Mouse (Mus musculus) forebrain, postnatal 0 days (tissue): ENCODE data around the gene Amt. TPM values are rescaled to one million over a fixed set of nuclear protein-coding genes. Genes with fewer than 3 reads are reported as not detected.
A peak's percentile ranks its signal among the peaks of the same experiment; 100 is the strongest.

Source experiments
- ATAC-seq: fragments of 200-750 bp; cut with Nextera tagmentation; 2 replicates; pipeline ENCODE4 v1.8.0; 2017; ENCODE audit warnings: mild to moderate bottlenecking, moderate library complexity
- DNase-seq: peaks from one replicate; pipeline ENCODE4 v3.0.0-alpha.2; 2015
- H3K27ac ChIP-seq: fragments of 300-500 bp; sonication (generic); 2 replicates; pipeline ENCODE4 v1.5.1; 2014; ENCODE audit warnings: low read depth, mild to moderate bottlenecking, antibody characterized with exemption, low read length, moderate library complexity, mixed read lengths
- H3K27me3 ChIP-seq: fragments of 300-500 bp; sonication (generic); 2 replicates; pipeline ENCODE4 v1.6.1; 2014; ENCODE audit warnings: mild to moderate bottlenecking, low read length, mixed read lengths; ENCODE audit not compliant: insufficient read depth
- H3K36me3 ChIP-seq: fragments of 300-500 bp; sonication (generic); 2 replicates; pipeline ENCODE4 v1.6.1; 2014; ENCODE audit warnings: mild to moderate bottlenecking, moderate library complexity; ENCODE audit not compliant: insufficient read depth
- H3K4me1 ChIP-seq: fragments of 300-500 bp; sonication (generic); 2 replicates; pipeline ENCODE4 v1.6.1; 2014; ENCODE audit warnings: antibody characterized with exemption; ENCODE audit not compliant: insufficient read depth
- H3K4me2 ChIP-seq: fragments of 300-500 bp; sonication (generic); 2 replicates; pipeline ENCODE4 v1.6.1; 2014; ENCODE audit warnings: low read depth, mild to moderate bottlenecking, moderate library complexity
- H3K4me3 ChIP-seq: fragments of 300-500 bp; sonication (generic); 2 replicates; pipeline ENCODE4 v1.5.1; 2014; ENCODE audit warnings: low read depth, low read length, mixed read lengths
- H3K9ac ChIP-seq: fragments of 300-500 bp; sonication (generic); 2 replicates; pipeline ENCODE4 v1.6.1; 2014; ENCODE audit warnings: mild to moderate bottlenecking
- H3K9me3 ChIP-seq: fragments of 300-500 bp; sonication (generic); 2 replicates; pipeline ENCODE4 v1.6.1; 2016; ENCODE audit warnings: low read length
- CTCF ChIP-seq: sonication (generic); IDR thresholded peaks from 2 replicates; pipeline ENCODE4 v1.5.1; 2016; ENCODE audit warnings: antibody characterized with exemption, control low read depth, low read depth
- WGBS: fragments of 180-500 bp; shearing (Covaris S2); extraction: QIAGEN DNeasy Blood & Tissue Kit; methylation state at CpG from one replicate; pipeline ENCODE4 v1.1.7; 2014; 5-methylcytosine and 5-hydroxymethylcytosine counted together
- polyA plus RNA-seq: library from polyadenylated mRNA; unstranded; fragments of >200 nt; fragmentation: Nextera tagmentation; extraction: Ambion mirVana; gene quantifications from 2 replicates; pipeline ENCODE4 v1.2.1, GENCODE M21; 2015
- total RNA-seq: library from RNA; depleted of rRNA; stranded (reverse); fragments of >200 nt; gene quantifications from 2 replicates; pipeline ENCODE4 v1.2.3, GENCODE M21; 2014

Gene Amt
- total and polyA plus RNA-seq, 2 experiments from 2014 or later, result 20.1 to 32.6 TPM

- H3K27ac ChIP-seq, result peak overlapping the region; percentile 89
- H3K4me2 ChIP-seq, result peak overlapping the region; percentile 81
- H3K4me3 ChIP-seq, result peak overlapping the region; percentile 89
- peaks cover 29% of the 10 kb centered on the region for H3K4me1 ChIP-seq
- peak overlapping the region; percentile 82 for H3K9ac ChIP-seq
- H3K9me3 ChIP-seq, result no peaks in the 10 kb centered on the region
- 4% methylated on average over 1 of the region's 1 CpGs for WGBS
- ATAC-seq (no peak), DNase-seq (no peak)
- no peaks in the 10 kb centered on the region for H3K27me3 ChIP-seq
- no peak for TF ChIP-seq CTCF
- H3K36me3 ChIP-seq, result peaks cover 21% of the 10 kb centered on the region
These were observed 8.5 kb downstream of the Amt start for GRCm38 (mm10) chr9:108305170-108305569.

GRCm38 (mm10) chr9:108305629-108306520 is 9.2 kb downstream of the Amt start, which contains the start of the genes Rhoa and Tcta:
Gene Rhoa (plus strand): TSS chr9:108306129.
Gene Tcta (minus strand): TSS chr9:108306160.
- 3% methylated on average over 73 of the region's 81 CpGs for WGBS
- Histone ChIP-seq H3K4me2 (peak within 1 kb of the TSS; percentile 81), H3K9ac (peak within 1 kb of the TSS; percentile 90), H3K9me3 (no peaks in the 10 kb centered on the region), H3K27ac (peak within 1 kb of the TSS; percentile 95), H3K36me3 (peaks cover 20% of the 10 kb centered on the region), H3K27me3 (no peaks in the 10 kb centered on the region), H3K4me1 (peaks cover 29% of the 10 kb centered on the region), H3K4me3 (peak within 1 kb of the TSS; percentile 89)
- ATAC-seq (peak; percentile 98), DNase-seq (peak; percentile 99)
- TF ChIP-seq CTCF, result no peak

- Histone ChIP-seq H3K9me3 (no peaks in the 10 kb centered on the region), H3K4me1 (peaks cover 29% of the 10 kb centered on the region), H3K36me3 (peaks cover 15% of the 10 kb centered on the region), H3K27ac (peak overlapping the region; percentile 95), H3K27me3 (no peaks in the 10 kb centered on the region), H3K4me3 (peak overlapping the region; percentile 89), H3K9ac (peak overlapping the region; percentile 90), H3K4me2 (peak overlapping the region; percentile 48)
- under 1% methylated on average over 41 of the region's 51 CpGs for WGBS
- peak; percentile 63 for DNase-seq
- TF ChIP-seq CTCF, result no peak
- ATAC-seq, result peak; percentile 57
These were observed 9.9 kb downstream of the Amt start for GRCm38 (mm10) chr9:108306571-108306980.

- peak overlapping the region; percentile 90 for H3K9ac ChIP-seq
- no peaks in the 10 kb centered on the region for H3K9me3 ChIP-seq
- no peak for TF ChIP-seq CTCF
- no peak for DNase-seq
- peaks cover 29% of the 10 kb centered on the region for H3K4me1 ChIP-seq
- peaks cover 11% of the 10 kb centered on the region for H3K36me3 ChIP-seq
- ATAC-seq, result no peak
- H3K27me3 ChIP-seq, result no peaks in the 10 kb centered on the region
- H3K4me2 ChIP-seq, result peak overlapping the region; percentile 48
- WGBS, result 18% methylated on average over 12 of the region's 12 CpGs
- peak overlapping the region; percentile 89 for H3K4me3 ChIP-seq
- H3K27ac ChIP-seq, result peak overlapping the region; percentile 95; the same call in 1 of the 2 replicates
These were observed 10.6 kb downstream of the Amt start for GRCm38 (mm10) chr9:108307021-108307807.

GRCm38 (mm10) chr9:108308141-108308540 is 11.5 kb downstream of the Amt start:
- TF ChIP-seq CTCF, result no peak
- no peak for ATAC-seq
- Histone ChIP-seq H3K27me3 (no peaks in the 10 kb centered on the region), H3K4me1 (peaks cover 29% of the 10 kb centered on the region), H3K9ac (no peak overlapping the region), H3K36me3 (peaks cover 3% of the 10 kb centered on the region; the same call in 1 of the 2 replicates), H3K27ac (no peak overlapping the region), H3K4me3 (peak overlapping the region; percentile 89), H3K4me2 (peak overlapping the region; percentile 48), H3K9me3 (no peaks in the 10 kb centered on the region)
- 50% methylated on average over 2 of the region's 2 CpGs for WGBS
- no peak for DNase-seq

- 97% methylated on average over 3 of the region's 3 CpGs for WGBS
These were observed 20.9 kb downstream of the Amt start for GRCm38 (mm10) chr9:108317572-108317971.

More at GRCm38 (mm10) chr9:108317572-108317971, 20.9 kb downstream of the Amt start:
- ATAC-seq (no peak), DNase-seq (no peak)
- Histone ChIP-seq H3K36me3 (no peaks in the 10 kb centered on the region), H3K27me3 (no peaks in the 10 kb centered on the region), H3K9ac (no peak overlapping the region), H3K4me2 (no peak overlapping the region), H3K27ac (no peak overlapping the region), H3K9me3 (no peaks in the 10 kb centered on the region), H3K4me1 (no peaks in the 10 kb centered on the region), H3K4me3 (no peak overlapping the region)
- peak; percentile 32; the same call in 1 of the 2 replicates for TF ChIP-seq CTCF
